Mouse (Mus musculus): Measurements from ENCODE around the gene Map10. TPM values are rescaled to one million over a fixed set of nuclear protein-coding genes. Genes with fewer than 3 reads are reported as not detected.

Gene Map10
- polyA plus RNA-seq (2015; fragmentation: Nextera tagmentation; extraction: Ambion mirVana): 6.4 and 6.7 TPM in 2 replicates

GRCm38 (mm10) chr8:125669700-125670195, at the start of gene Map10:
Gene Map10 (plus strand): TSS chr8:125669818.
- peak within 1 kb of the TSS; percentile 59 for H3K4me3 ChIP-seq
- ATAC-seq (ENCODE audit: low FRiP score, low read depth): peak; percentile 81
- H3K9me3 ChIP-seq: peaks cover 28% of the 10 kb centered on the region
- peak within 1 kb of the TSS; percentile 61; the same call in 1 of the 2 replicates for H3K27ac ChIP-seq
- peaks cover 20% of the 10 kb centered on the region for H3K4me1 ChIP-seq
- peaks cover 20% of the 10 kb centered on the region for H3K36me3 ChIP-seq
- peaks cover 2% of the 10 kb centered on the region; the same call in 1 of the 2 replicates for H3K27me3 ChIP-seq
- H3K9ac ChIP-seq: peak within 1 kb of the TSS; percentile 81
- H3K4me2 ChIP-seq (replicated peaks): peak within 1 kb of the TSS; percentile 89
- 1% methylated on average over 61 of the region's 62 CpGs for WGBS

- WGBS: 49% methylated on average over 4 of the region's 4 CpGs
- H3K4me1 ChIP-seq: peaks cover 38% of the 10 kb centered on the region
- ATAC-seq (ENCODE audit: low FRiP score, low read depth): no peak
These were observed 49.3 kb upstream of the Map10 start for GRCm38 (mm10) chr8:125620301-125620700.

DNA sequence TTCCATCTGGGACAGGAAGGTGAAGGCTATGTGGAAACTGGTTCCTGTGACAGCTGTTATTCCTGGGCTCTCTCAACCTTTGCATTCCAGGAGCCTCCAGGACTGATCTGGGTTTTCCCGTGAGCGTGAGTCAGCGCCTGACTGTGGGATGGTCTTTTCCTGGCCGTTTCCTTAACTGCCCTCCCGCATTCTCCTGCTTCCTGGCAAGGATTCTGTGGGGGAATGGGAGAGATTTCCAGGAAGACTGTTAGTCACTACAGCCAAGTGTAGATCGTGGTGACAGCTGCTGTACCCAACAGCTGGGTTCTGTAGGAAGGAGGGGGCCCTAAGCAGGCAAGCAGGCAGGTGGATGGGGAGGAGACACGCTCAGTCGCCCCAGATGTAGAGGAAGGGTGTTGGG, 45.3 kb upstream of the Map10 start:
- no peak for ATAC-seq (ENCODE audit: low FRiP score, low read depth)
- Histone ChIP-seq H3K27ac (no peak overlapping the region), H3K27me3 (no peaks in the 10 kb centered on the region), H3K4me3 (no peak overlapping the region), H3K9me3 (peaks cover 7% of the 10 kb centered on the region; the same call in 1 of the 2 replicates), H3K36me3 (no peaks in the 10 kb centered on the region), H3K4me2 (replicated peaks) (no peak overlapping the region), H3K4me1 (peaks cover 16% of the 10 kb centered on the region), H3K9ac (no peak overlapping the region)
- WGBS: 60% methylated on average over 8 of the region's 8 CpGs

More at GRCm38 (mm10) chr8:125620301-125620700, 49.3 kb upstream of the Map10 start:
- Histone ChIP-seq H3K27ac (no peak overlapping the region), H3K36me3 (no peaks in the 10 kb centered on the region), H3K9ac (no peak overlapping the region), H3K4me2 (replicated peaks) (no peak overlapping the region), H3K27me3 (no peaks in the 10 kb centered on the region), H3K9me3 (peaks cover 2% of the 10 kb centered on the region; the same call in 1 of the 2 replicates), H3K4me3 (no peak overlapping the region)

- Histone ChIP-seq H3K9me3 (peaks cover 7% of the 10 kb centered on the region; the same call in 1 of the 2 replicates), H3K4me3 (no peak overlapping the region), H3K9ac (no peak overlapping the region), H3K36me3 (no peaks in the 10 kb centered on the region), H3K27me3 (no peaks in the 10 kb centered on the region), H3K4me1 (peaks cover 8% of the 10 kb centered on the region), H3K27ac (no peak overlapping the region), H3K4me2 (replicated peaks) (no peak overlapping the region)
- WGBS: 40% methylated on average over 8 of the region's 8 CpGs
- ATAC-seq (ENCODE audit: low FRiP score, low read depth): no peak
These were observed 43.2 kb upstream of the Map10 start for GRCm38 (mm10) chr8:125626381-125626780.

GRCm38 (mm10) chr8:125628834-125629233, 40.8 kb upstream of the Map10 start:
- no peak overlapping the region for H3K4me3 ChIP-seq
- no peak for ATAC-seq (ENCODE audit: low FRiP score, low read depth)
- WGBS: 91% methylated on average over 1 of the region's 1 CpGs

GRCm38 (mm10) chr8:125638411-125639058, 31.1 kb upstream of the Map10 start:
- Histone ChIP-seq H3K4me2 (replicated peaks) (no peak overlapping the region), H3K9me3 (no peaks in the 10 kb centered on the region), H3K27me3 (no peaks in the 10 kb centered on the region), H3K4me1 (peaks cover 32% of the 10 kb centered on the region), H3K36me3 (no peaks in the 10 kb centered on the region), H3K27ac (no peak overlapping the region), H3K4me3 (no peak overlapping the region), H3K9ac (no peak overlapping the region)
- 48% methylated on average over 6 of the region's 6 CpGs for WGBS
- ATAC-seq (ENCODE audit: low FRiP score, low read depth): peak; percentile 48; the same call in 1 of the 2 replicates

More at GRCm38 (mm10) chr8:125628834-125629233, 40.8 kb upstream of the Map10 start:
- H3K4me1 ChIP-seq: no peaks in the 10 kb centered on the region; the same call in 1 of the 2 replicates
- no peaks in the 10 kb centered on the region for H3K27me3 ChIP-seq
- no peak overlapping the region for H3K4me2 ChIP-seq (replicated peaks)
- H3K9ac ChIP-seq: no peak overlapping the region
- no peak overlapping the region for H3K27ac ChIP-seq
- H3K9me3 ChIP-seq: peaks cover 7% of the 10 kb centered on the region; the same call in 1 of the 2 replicates
- no peaks in the 10 kb centered on the region for H3K36me3 ChIP-seq

GRCm38 (mm10) chr8:125639631-125640030, 30.0 kb upstream of the Map10 start:
- WGBS: 85% methylated on average over 2 of the region's 2 CpGs
- no peak overlapping the region for H3K27ac ChIP-seq
- no peak overlapping the region for H3K4me2 ChIP-seq (replicated peaks)
- H3K4me1 ChIP-seq: peaks cover 32% of the 10 kb centered on the region
- no peak for ATAC-seq (ENCODE audit: low FRiP score, low read depth)
- no peaks in the 10 kb centered on the region for H3K9me3 ChIP-seq
- H3K4me3 ChIP-seq: no peak overlapping the region
- H3K27me3 ChIP-seq: no peaks in the 10 kb centered on the region
- no peaks in the 10 kb centered on the region for H3K36me3 ChIP-seq
- no peak overlapping the region for H3K9ac ChIP-seq

DNA sequence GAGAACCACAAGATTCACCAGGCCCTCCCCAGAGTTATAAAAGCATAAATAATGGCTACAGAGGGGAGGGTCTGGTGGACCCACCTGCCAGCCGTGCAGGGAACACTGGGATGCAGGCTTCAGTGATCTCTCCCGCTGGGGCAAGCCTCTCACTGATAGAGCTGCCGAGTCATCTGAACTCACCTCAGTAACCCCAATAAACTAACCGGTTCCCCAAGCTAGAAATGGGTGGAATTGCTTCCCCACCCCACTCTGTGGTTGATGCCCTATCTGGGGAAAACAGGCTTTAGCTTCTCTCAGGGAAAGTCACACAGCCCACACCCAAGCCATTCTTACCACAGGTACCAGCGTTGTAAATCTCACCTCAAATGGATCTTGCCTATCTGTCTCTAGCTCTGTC, 28.9 kb upstream of the Map10 start:
- Histone ChIP-seq H3K4me1 (peaks cover 32% of the 10 kb centered on the region), H3K27ac (no peak overlapping the region), H3K9me3 (no peaks in the 10 kb centered on the region), H3K9ac (no peak overlapping the region), H3K4me2 (replicated peaks) (no peak overlapping the region), H3K36me3 (no peaks in the 10 kb centered on the region), H3K27me3 (no peaks in the 10 kb centered on the region), H3K4me3 (no peak overlapping the region)
- no peak for ATAC-seq (ENCODE audit: low FRiP score, low read depth)
- WGBS: 50% methylated on average over 5 of the region's 5 CpGs

DNA sequence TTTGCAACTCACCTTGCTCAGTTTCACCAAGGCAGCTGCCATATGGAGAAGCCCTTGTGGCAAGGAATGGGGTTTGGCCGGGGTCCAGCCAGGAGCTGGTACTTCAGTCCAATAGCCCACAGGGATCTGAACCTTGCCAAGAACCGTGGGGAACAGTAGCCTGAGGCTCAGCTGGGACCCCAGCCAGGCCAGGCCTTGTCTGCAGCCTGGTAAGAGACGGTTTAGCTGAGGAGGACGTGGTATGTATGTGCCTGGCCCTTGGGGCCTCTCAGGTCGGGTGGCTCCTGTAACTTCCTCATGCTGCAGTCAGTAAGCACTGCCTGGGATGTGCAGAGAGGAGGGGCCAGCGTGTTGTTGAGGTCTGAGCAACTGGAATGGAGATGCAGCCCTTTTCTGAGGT, 27.8 kb upstream of the Map10 start:
- Histone ChIP-seq H3K4me3 (no peak overlapping the region), H3K27ac (no peak overlapping the region)

GRCm38 (mm10) chr8:125645757-125646478, 23.7 kb upstream of the Map10 start:
- Histone ChIP-seq H3K9me3 (no peaks in the 10 kb centered on the region), H3K36me3 (no peaks in the 10 kb centered on the region), H3K27ac (no peak overlapping the region), H3K4me2 (replicated peaks) (no peak overlapping the region), H3K4me1 (peaks cover 15% of the 10 kb centered on the region), H3K4me3 (no peak overlapping the region), H3K27me3 (no peaks in the 10 kb centered on the region), H3K9ac (no peak overlapping the region)
- ATAC-seq (ENCODE audit: low FRiP score, low read depth): no peak
- WGBS: 58% methylated on average over 10 of the region's 10 CpGs

More for the DNA sequence above, 27.8 kb upstream of the Map10 start:
- 39% methylated on average over 6 of the region's 6 CpGs for WGBS
- Histone ChIP-seq H3K4me1 (peaks cover 32% of the 10 kb centered on the region), H3K9ac (0 out of 2 replicates have a peak overlapping the region, but pooled peaks have one; percentile 2), H3K27me3 (no peaks in the 10 kb centered on the region), H3K4me2 (replicated peaks) (no peak overlapping the region), H3K36me3 (no peaks in the 10 kb centered on the region), H3K9me3 (no peaks in the 10 kb centered on the region)
- 0 out of 2 replicates have a peak, but pooled peaks have one; percentile 41 for ATAC-seq (ENCODE audit: low FRiP score, low read depth)

- no peak overlapping the region for H3K27ac ChIP-seq
- WGBS: 82% methylated on average over 4 of the region's 4 CpGs
- ATAC-seq (ENCODE audit: low FRiP score, low read depth): no peak
These were observed 20.2 kb upstream of the Map10 start for GRCm38 (mm10) chr8:125649447-125649846.

DNA sequence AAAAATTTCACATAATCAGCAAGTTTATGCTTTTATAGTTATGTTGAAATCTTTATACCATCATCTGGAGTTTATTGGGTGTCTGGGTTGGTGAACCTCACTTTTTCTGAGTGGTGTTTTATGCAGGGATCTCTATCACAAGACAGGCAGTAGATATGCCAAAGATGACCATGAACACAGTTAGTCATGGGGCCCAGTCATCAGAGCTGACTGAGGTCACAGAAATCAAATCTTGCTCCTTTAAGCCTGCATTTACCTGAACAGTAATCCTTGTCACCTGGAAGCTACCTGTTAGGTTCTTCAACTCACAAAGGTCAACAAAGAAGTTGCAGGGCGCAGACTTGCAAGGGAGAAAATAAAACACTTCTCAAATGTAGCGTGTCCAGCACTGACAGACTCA, 14.8 kb upstream of the Map10 start:
- no peak for ATAC-seq (ENCODE audit: low FRiP score, low read depth)
- H3K9ac ChIP-seq: no peak overlapping the region

More at GRCm38 (mm10) chr8:125649447-125649846, 20.2 kb upstream of the Map10 start:
- H3K4me1 ChIP-seq: peaks cover 14% of the 10 kb centered on the region
- no peaks in the 10 kb centered on the region for H3K27me3 ChIP-seq
- H3K9me3 ChIP-seq: no peaks in the 10 kb centered on the region
- no peaks in the 10 kb centered on the region for H3K36me3 ChIP-seq
- H3K9ac ChIP-seq: no peak overlapping the region
- H3K4me2 ChIP-seq (replicated peaks): no peak overlapping the region
- H3K4me3 ChIP-seq: no peak overlapping the region

More for the DNA sequence above, 14.8 kb upstream of the Map10 start:
- peaks cover 14% of the 10 kb centered on the region for H3K4me1 ChIP-seq
- no peaks in the 10 kb centered on the region for H3K9me3 ChIP-seq
- H3K27me3 ChIP-seq: no peaks in the 10 kb centered on the region
- WGBS: 98% methylated on average over 2 of the region's 2 CpGs
- no peak overlapping the region for H3K4me3 ChIP-seq
- H3K4me2 ChIP-seq (replicated peaks): no peak overlapping the region
- no peak overlapping the region for H3K27ac ChIP-seq
- no peaks in the 10 kb centered on the region for H3K36me3 ChIP-seq

Data from limb, embryonic 13.5 days (tissue).